Mouse (Mus musculus) spleen, embryonic (tissue): ENCODE measurements around the gene Tyro3.

Experiments used
- CTCF ChIA-PET: fragments of 350-600 bp; sonication (Branson Sonifier 250); formaldehyde crosslinking; loops from one replicate; lab custom pipeline; 2022; lab: Charles Lee

Tyro3 gene

DNA sequence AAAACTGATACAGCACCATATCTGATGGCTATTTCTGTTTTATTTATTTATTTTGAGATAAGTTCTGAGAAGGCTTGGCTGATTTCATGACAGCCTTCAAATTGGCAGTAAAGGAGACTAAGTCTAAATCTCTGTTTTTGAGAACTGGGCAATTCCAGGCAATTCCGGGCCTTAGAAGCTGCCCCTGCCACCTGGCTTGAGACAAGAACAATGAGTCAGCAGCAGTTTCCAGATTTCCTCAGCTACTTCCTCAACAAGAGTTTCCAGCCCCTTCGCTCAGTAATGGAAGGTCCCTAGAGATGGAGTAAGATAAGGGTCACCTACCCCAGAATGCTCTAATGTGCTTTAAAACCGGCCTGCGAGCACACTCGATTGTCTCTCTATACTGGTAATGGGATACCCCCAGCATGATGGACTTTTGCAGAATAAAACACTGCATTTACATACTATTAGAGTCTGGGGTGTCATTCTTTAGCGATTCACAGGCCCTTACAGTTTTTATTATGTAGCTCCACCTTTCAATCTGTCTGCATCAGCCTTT is 57.8 kb downstream of the Tyro3 start:
- CTCF ChIA-PET: interaction anchor here (0.5 kb wide), 1 partner anchor 135 kb away, joined by 4 read pairs; no protein-coding TSS in a partner anchor

DNA sequence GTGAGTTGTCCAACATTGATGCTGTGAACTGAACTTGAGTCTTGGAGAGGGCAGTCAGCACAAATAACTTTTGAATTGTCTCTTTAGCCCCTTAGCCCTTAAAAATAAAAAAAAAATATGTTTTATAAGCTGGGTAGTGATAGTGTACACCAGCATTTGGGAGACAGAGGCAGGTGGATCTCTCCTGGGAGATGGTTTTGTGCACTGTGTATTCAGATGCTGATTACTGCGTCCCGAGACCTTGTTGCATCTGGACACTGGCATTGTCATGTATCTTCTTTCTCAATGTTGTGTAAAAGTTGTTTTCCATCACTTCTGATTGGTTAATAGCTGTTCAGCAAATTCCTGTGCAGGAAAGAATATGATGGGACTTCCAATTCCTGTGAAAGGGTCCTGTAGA is 59.8 kb downstream of the Tyro3 start:
- CTCF ChIA-PET: no interaction called here

- CTCF ChIA-PET: no interaction called here
These were observed 67.0 kb downstream of the Tyro3 start for GRCm38 (mm10) chr2:119864484-119864883.
